Mouse (Mus musculus) myocyte (in vitro differentiated cells): ENCODE results near the gene Abcf1.

Experiments
- CEBPB ChIP-seq: IDR thresholded peaks from 2 replicates; pipeline ENCODE4 v1.6.1; 2011; ENCODE audit warnings: mild to moderate bottlenecking, moderate library complexity; ENCODE audit not compliant: poor library complexity, insufficient read depth, severe bottlenecking
- MAX ChIP-seq: IDR thresholded peaks from one replicate; pipeline ENCODE4 v1.6.1; 2011; ENCODE audit warnings: low read depth, mild to moderate bottlenecking, control low read depth
- TCF12 ChIP-seq: IDR thresholded peaks from one replicate; pipeline ENCODE4 v1.6.1; 2011; ENCODE audit warnings: mild to moderate bottlenecking, control low read depth; ENCODE audit not compliant: poor library complexity, insufficient read depth, severe bottlenecking
- TCF3 ChIP-seq: IDR thresholded peaks from one replicate; pipeline ENCODE4 v1.6.1; 2011; ENCODE audit warnings: low read depth, control low read depth; ENCODE audit not compliant: insufficient read length

- TF ChIP-seq MAX = no peak
- TF ChIP-seq CEBPB = no peak
- no peak for TF ChIP-seq TCF12
- no peak for TF ChIP-seq TCF3
Observed at GRCm38 (mm10) chr17:35920384-35920783, 49.2 kb downstream of the Abcf1 start.
